Mouse (Mus musculus): ENCODE results near the gene Ddx39b. TPM values are rescaled to one million over a fixed set of nuclear protein-coding genes. Genes with fewer than 3 reads are reported as not detected.

Gene Ddx39b
- polyA plus RNA-seq, 1 experiment = 158 TPM

- Histone ChIP-seq H3K27me3 (replicated peaks) (no peaks in the 10 kb centered on the region), H3K9me3 (no peaks in the 10 kb centered on the region), H3K36me3 (replicated peaks; ENCODE audit: low read length) (peaks cover 40% of the 10 kb centered on the region), H3K4me3 (replicated peaks) (peak overlapping the region; percentile 95), H3K4me1 (peaks cover 63% of the 10 kb centered on the region)
- no peak for TF ChIP-seq FLI1 (IDR thresholded peaks at IDR 0.05; ENCODE audit: low read length)
- TF ChIP-seq GATA1 (IDR thresholded peaks at IDR 0.05; ENCODE audit: borderline replicate concordance, low read length) = no peak
Measured at GRCm38 (mm10) chr17:35240384-35241304, 902 bp upstream of the Ddx39b start.

- Histone ChIP-seq H3K4me3 (replicated peaks) (peak overlapping the region; percentile 95), H3K36me3 (replicated peaks; ENCODE audit: low read length) (peaks cover 53% of the 10 kb centered on the region), H3K9me3 (no peaks in the 10 kb centered on the region), H3K27me3 (replicated peaks) (peaks cover 2% of the 10 kb centered on the region), H3K4me1 (peaks cover 69% of the 10 kb centered on the region)
- TF ChIP-seq GATA1 (IDR thresholded peaks at IDR 0.05; ENCODE audit: borderline replicate concordance, low read length) = peak; percentile 81; the same call in 1 of the 3 replicates
- TF ChIP-seq FLI1 (IDR thresholded peaks at IDR 0.05; ENCODE audit: low read length) = no peak
Measured at GRCm38 (mm10) chr17:35242015-35242941, 732 bp downstream of the Ddx39b start.

GRCm38 (mm10) chr17:35243086-35243485, 1.5 kb downstream of the Ddx39b start:
- Histone ChIP-seq H3K27me3 (replicated peaks) (peaks cover 2% of the 10 kb centered on the region), H3K36me3 (replicated peaks; ENCODE audit: low read length) (peaks cover 53% of the 10 kb centered on the region), H3K9me3 (no peaks in the 10 kb centered on the region), H3K4me1 (peaks cover 70% of the 10 kb centered on the region), H3K4me3 (replicated peaks) (peak overlapping the region; percentile 95)
- TF ChIP-seq GATA1 (IDR thresholded peaks at IDR 0.05; ENCODE audit: borderline replicate concordance, low read length) = no peak
- no peak for TF ChIP-seq FLI1 (IDR thresholded peaks at IDR 0.05; ENCODE audit: low read length)

- H3K4me1 ChIP-seq = peaks cover 64% of the 10 kb centered on the region
Measured at GRCm38 (mm10) chr17:35244999-35245398, 3.5 kb downstream of the Ddx39b start.

GRCm38 (mm10) chr17:35245731-35246623, 4.4 kb downstream of the Ddx39b start:
- no peaks in the 10 kb centered on the region for H3K9me3 ChIP-seq

More at GRCm38 (mm10) chr17:35244999-35245398, 3.5 kb downstream of the Ddx39b start:
- TF ChIP-seq FLI1 (IDR thresholded peaks at IDR 0.05; ENCODE audit: low read length) = no peak
- TF ChIP-seq GATA1 (IDR thresholded peaks at IDR 0.05; ENCODE audit: borderline replicate concordance, low read length) = no peak
- H3K4me3 ChIP-seq (replicated peaks) = no peak overlapping the region
- H3K36me3 ChIP-seq (replicated peaks; ENCODE audit: low read length) = peaks cover 71% of the 10 kb centered on the region
- no peaks in the 10 kb centered on the region for H3K9me3 ChIP-seq
- H3K27me3 ChIP-seq (replicated peaks) = peaks cover 6% of the 10 kb centered on the region

GRCm38 (mm10) chr17:35247144-35247543, 5.6 kb downstream of the Ddx39b start:
- H3K4me3 ChIP-seq (replicated peaks) = peak overlapping the region; percentile 12
- no peaks in the 10 kb centered on the region for H3K9me3 ChIP-seq

More at GRCm38 (mm10) chr17:35245731-35246623, 4.4 kb downstream of the Ddx39b start:
- Histone ChIP-seq H3K4me1 (peaks cover 58% of the 10 kb centered on the region), H3K27me3 (replicated peaks) (peaks cover 11% of the 10 kb centered on the region), H3K4me3 (replicated peaks) (no peak overlapping the region), H3K36me3 (replicated peaks; ENCODE audit: low read length) (peaks cover 81% of the 10 kb centered on the region)
- TF ChIP-seq GATA1 (IDR thresholded peaks at IDR 0.05; ENCODE audit: borderline replicate concordance, low read length) = no peak

GRCm38 (mm10) chr17:35248986-35249385, 7.4 kb downstream of the Ddx39b start:
- no peak overlapping the region for H3K4me3 ChIP-seq (replicated peaks)
- peaks cover 45% of the 10 kb centered on the region for H3K4me1 ChIP-seq
- no peaks in the 10 kb centered on the region for H3K9me3 ChIP-seq
- H3K36me3 ChIP-seq (replicated peaks; ENCODE audit: low read length) = peaks cover 99% of the 10 kb centered on the region
- H3K27me3 ChIP-seq (replicated peaks) = peaks cover 16% of the 10 kb centered on the region
- no peak for TF ChIP-seq FLI1 (IDR thresholded peaks at IDR 0.05; ENCODE audit: low read length)
- no peak for TF ChIP-seq GATA1 (IDR thresholded peaks at IDR 0.05; ENCODE audit: borderline replicate concordance, low read length)

More at GRCm38 (mm10) chr17:35247144-35247543, 5.6 kb downstream of the Ddx39b start:
- Histone ChIP-seq H3K36me3 (replicated peaks; ENCODE audit: low read length) (peaks cover 92% of the 10 kb centered on the region), H3K4me1 (peaks cover 56% of the 10 kb centered on the region), H3K27me3 (replicated peaks) (peaks cover 11% of the 10 kb centered on the region)
- TF ChIP-seq FLI1 (IDR thresholded peaks at IDR 0.05; ENCODE audit: low read length) = no peak
- no peak for TF ChIP-seq GATA1 (IDR thresholded peaks at IDR 0.05; ENCODE audit: borderline replicate concordance, low read length)

- no peak overlapping the region for H3K4me3 ChIP-seq (replicated peaks)
- H3K4me1 ChIP-seq = peaks cover 44% of the 10 kb centered on the region
- no peak for TF ChIP-seq GATA1 (IDR thresholded peaks at IDR 0.05; ENCODE audit: borderline replicate concordance, low read length)
- TF ChIP-seq FLI1 (IDR thresholded peaks at IDR 0.05; ENCODE audit: low read length) = no peak
- peaks cover 98% of the 10 kb centered on the region for H3K36me3 ChIP-seq (replicated peaks; ENCODE audit: low read length)
- peaks cover 16% of the 10 kb centered on the region for H3K27me3 ChIP-seq (replicated peaks)
- no peaks in the 10 kb centered on the region for H3K9me3 ChIP-seq
Measured at GRCm38 (mm10) chr17:35249451-35250197, 8.1 kb downstream of the Ddx39b start.

All from megakaryocyte, embryonic 14.5 days (primary cell).